Mouse (Mus musculus) embryonic facial prominence, embryonic 15.5 days (tissue): ENCODE data around the gene Dntt. TPM values are rescaled to one million over a fixed set of nuclear protein-coding genes. Genes with fewer than 3 reads are reported as not detected.

Source experiments
- ATAC-seq: fragments of 200-750 bp; cut with Nextera tagmentation; 2 replicates; pipeline ENCODE4 v1.8.0; 2017; ENCODE audit warnings: low read depth, moderate TSS enrichment; ENCODE audit not compliant: insufficient number of reproducible peaks, low FRiP score, low TSS enrichment
- H3K27ac ChIP-seq: fragments of 300-500 bp; sonication (generic); replicated peaks from 2 replicates; pipeline ENCODE4 v1.5.1; 2015; ENCODE audit warnings: mild to moderate bottlenecking, inconsistent platforms
- H3K27me3 ChIP-seq: fragments of 300-500 bp; sonication (generic); 2 replicates; pipeline ENCODE4 v1.6.1; 2015; ENCODE audit warnings: inconsistent platforms
- H3K36me3 ChIP-seq: fragments of 300-500 bp; sonication (generic); 2 replicates; pipeline ENCODE4 v1.6.1; 2015; ENCODE audit warnings: mild to moderate bottlenecking, inconsistent platforms
- H3K4me1 ChIP-seq: fragments of 300-500 bp; sonication (generic); 2 replicates; pipeline ENCODE4 v1.6.1; 2015; ENCODE audit warnings: inconsistent platforms
- H3K4me2 ChIP-seq: fragments of 300-500 bp; sonication (generic); replicated peaks from 2 replicates; pipeline ENCODE4 v1.6.1; 2015; ENCODE audit warnings: mild to moderate bottlenecking, inconsistent platforms
- H3K4me3 ChIP-seq: fragments of 300-500 bp; sonication (generic); replicated peaks from 2 replicates; pipeline ENCODE4 v1.5.1; 2015; ENCODE audit warnings: mild to moderate bottlenecking, inconsistent platforms
- H3K9ac ChIP-seq: fragments of 300-500 bp; sonication (generic); 2 replicates; pipeline ENCODE4 v1.6.1; 2015; ENCODE audit warnings: inconsistent platforms
- H3K9me3 ChIP-seq: fragments of 300-500 bp; sonication (generic); replicated peaks from 2 replicates; pipeline ENCODE4 v1.6.1; 2016; ENCODE audit warnings: inconsistent platforms
- WGBS: fragments of 180-500 bp; shearing (Covaris S2); methylation state at CpG from one replicate; pipeline ENCODE4 v1.1.7; 2015; 5-methylcytosine and 5-hydroxymethylcytosine counted together
- polyA plus RNA-seq: library from polyadenylated mRNA; unstranded; fragments of >200 nt; fragmentation: Nextera tagmentation; extraction: Ambion mirVana; gene quantifications from 2 replicates; pipeline ENCODE4 v1.2.1, GENCODE M21; 2015

The Dntt gene
- polyA plus RNA-seq, 1 experiment from 2014 or later: 0.07 TPM

DNA sequence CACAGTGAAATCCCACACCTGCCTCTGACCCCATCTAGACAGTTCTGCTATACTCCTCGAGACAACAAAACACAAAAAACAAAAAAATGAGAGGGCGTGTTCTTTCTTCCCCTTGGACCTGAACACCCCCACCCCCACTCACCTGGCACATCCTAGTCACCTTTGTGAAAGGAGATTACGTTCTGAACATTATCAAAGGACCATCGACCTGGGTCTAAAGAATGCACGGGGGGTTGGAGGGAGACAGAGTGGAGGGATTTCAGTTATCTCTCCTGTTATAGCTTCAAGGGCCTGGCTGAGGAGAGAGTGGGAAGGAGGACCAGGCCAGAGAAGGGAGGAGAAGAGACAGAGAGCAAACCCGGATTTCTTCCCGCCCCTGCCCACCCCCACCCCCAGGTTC is 34.2 kb upstream of the Dntt start:
- Histone ChIP-seq H3K4me1 (0 out of 2 replicates have a peak, but pooled peaks cover 7% of the 10 kb centered on the region), H3K27ac (no peak overlapping the region), H3K27me3 (no peaks in the 10 kb centered on the region), H3K9me3 (no peaks in the 10 kb centered on the region), H3K36me3 (no peaks in the 10 kb centered on the region), H3K9ac (no peak overlapping the region), H3K4me3 (no peak overlapping the region), H3K4me2 (no peak overlapping the region)
- ATAC-seq: no peak
- 66% methylated on average over 7 of the region's 7 CpGs for WGBS

DNA sequence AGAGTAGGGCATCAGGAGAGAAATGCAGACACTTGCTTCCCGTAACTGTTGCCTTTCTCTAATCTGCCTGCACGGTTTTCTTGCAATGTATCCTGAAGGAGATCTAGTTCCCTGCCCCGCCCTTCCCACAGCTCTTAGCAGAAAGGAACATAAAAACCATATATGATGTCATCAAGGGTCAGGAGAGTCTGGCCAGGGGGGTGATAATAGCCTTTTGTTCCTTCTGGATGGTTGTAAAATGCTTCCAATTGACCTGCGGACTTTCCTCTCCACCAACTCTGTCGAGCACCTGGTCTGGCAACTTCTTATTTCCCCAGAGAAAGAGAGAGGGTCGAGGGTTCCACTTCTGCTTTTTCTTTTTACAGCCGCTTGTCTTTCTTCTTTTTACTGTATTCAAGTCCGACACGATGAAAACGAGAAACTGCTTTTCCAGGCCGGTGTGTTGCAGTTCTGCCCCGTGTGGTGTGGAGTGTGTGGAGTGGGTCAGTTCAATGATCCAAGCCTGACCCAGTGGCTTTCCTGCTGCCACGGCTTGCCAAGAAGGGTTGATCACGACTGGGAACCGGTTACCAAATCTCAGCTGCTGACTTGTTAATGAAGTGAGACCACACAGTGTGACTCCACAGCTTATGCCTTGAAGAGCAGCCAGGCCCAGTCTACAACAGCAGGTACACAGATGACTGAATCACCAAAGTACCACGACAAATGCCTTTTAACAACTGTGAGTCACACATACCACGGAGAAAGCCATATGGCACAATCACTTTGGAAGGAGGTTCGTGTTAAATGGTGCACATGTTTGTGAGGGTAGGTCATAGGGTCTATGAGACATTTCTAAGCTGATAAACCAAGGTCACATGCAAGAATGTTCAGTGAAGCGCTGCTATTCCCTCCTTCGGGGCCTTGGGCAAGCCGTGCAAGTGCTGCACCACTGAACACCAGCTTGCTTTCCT is 33.4 kb upstream of the Dntt start:
- no peak overlapping the region for H3K27ac ChIP-seq

DNA sequence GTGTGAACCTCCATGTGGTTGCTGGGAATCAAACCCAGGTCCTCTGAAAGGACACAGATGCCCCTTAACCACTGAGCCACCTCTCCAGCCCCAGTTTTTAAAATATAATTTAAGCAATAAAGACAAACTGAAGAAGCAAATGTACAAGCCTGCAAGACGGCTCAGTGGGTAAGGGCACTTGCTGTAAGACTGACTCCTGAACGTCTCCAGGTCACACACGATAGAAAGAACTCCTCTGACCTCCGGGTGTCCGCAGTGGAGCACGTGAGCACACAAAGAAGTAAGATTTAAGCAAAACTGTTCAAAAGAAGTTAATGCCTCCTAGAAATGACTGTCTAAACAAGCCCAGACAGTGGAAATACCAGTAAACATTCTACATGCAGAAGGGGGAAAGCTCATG is 32.4 kb upstream of the Dntt start:
- Histone ChIP-seq H3K27ac (no peak overlapping the region), H3K9ac (no peak overlapping the region), H3K4me1 (0 out of 2 replicates have a peak, but pooled peaks cover 7% of the 10 kb centered on the region), H3K27me3 (no peaks in the 10 kb centered on the region), H3K4me3 (no peak overlapping the region), H3K4me2 (no peak overlapping the region), H3K9me3 (no peaks in the 10 kb centered on the region), H3K36me3 (no peaks in the 10 kb centered on the region)
- no peak for ATAC-seq
- WGBS: 80% methylated on average over 6 of the region's 6 CpGs

More for the DNA sequence above, 33.4 kb upstream of the Dntt start:
- Histone ChIP-seq H3K4me1 (0 out of 2 replicates have a peak, but pooled peaks cover 7% of the 10 kb centered on the region), H3K4me2 (no peak overlapping the region), H3K36me3 (no peaks in the 10 kb centered on the region), H3K9me3 (no peaks in the 10 kb centered on the region), H3K9ac (no peak overlapping the region), H3K27me3 (no peaks in the 10 kb centered on the region), H3K4me3 (no peak overlapping the region)
- no peak for ATAC-seq
- WGBS: 55% methylated on average over 21 of the region's 21 CpGs

DNA sequence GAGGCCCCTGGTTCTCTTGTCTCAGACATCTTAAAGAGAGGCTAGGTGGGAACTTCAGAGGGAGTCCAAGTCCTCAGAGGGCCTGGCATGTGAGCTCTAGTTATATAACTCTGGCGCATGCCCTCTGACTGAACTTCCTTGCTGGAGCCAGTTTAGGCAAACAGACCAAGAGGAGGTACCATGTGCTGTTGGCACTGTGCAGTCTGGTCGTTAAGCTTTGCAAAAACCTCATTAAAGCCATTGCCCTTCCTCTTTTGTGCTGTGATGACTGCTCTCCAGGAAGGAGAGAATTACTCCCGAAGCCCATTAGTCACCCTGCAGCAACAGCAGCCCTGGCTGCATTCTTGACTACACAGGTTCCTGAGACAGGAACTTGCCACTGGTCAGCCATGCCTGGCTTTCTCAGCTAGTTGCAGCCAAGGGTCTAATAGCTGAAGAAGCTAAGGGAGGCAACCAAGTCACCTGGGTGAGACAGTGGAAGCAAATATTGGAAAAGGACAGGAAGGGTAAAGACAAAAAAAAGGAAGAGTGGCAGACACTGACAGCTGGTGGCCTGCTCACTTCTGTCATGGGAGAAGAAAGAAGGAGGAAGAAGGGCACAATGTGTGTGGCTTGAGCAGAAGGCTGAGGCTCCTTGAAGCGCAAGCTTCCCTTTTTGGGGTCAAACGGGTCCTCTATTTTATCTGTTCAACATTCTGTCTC is 30.5 kb upstream of the Dntt start:
- Histone ChIP-seq H3K9ac (no peak overlapping the region), H3K27ac (no peak overlapping the region), H3K27me3 (no peaks in the 10 kb centered on the region), H3K36me3 (no peaks in the 10 kb centered on the region), H3K4me2 (no peak overlapping the region), H3K4me3 (no peak overlapping the region), H3K9me3 (no peaks in the 10 kb centered on the region), H3K4me1 (0 out of 2 replicates have a peak, but pooled peaks cover 7% of the 10 kb centered on the region)
- 65% methylated on average over 5 of the region's 5 CpGs for WGBS
- no peak for ATAC-seq

DNA sequence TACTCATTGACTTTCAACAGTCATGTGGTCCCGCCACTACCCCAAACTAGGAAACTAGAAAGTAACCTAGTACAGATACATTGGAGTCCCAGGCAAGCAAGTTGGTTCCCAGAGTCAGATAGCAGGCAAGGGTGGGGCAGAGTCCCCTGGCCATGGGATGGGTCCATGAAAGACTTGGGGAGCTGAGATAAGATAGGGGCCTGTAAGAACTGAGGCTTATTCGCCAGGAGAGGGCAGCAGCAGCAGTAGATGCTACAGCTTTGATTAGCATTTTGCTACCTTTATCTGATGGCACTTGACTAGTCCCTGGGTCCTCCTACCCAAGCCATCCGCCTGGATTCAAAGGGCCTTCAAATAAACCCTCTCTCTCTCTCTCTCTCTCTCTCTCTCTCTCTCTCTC is 29.5 kb upstream of the Dntt start:
- H3K27me3 ChIP-seq: no peaks in the 10 kb centered on the region
- H3K4me3 ChIP-seq: no peak overlapping the region
- no peak for ATAC-seq
- H3K36me3 ChIP-seq: no peaks in the 10 kb centered on the region
- 65% methylated on average over 3 of the region's 3 CpGs for WGBS
- H3K9ac ChIP-seq: no peak overlapping the region
- no peaks in the 10 kb centered on the region for H3K4me1 ChIP-seq
- H3K27ac ChIP-seq: no peak overlapping the region
- H3K4me2 ChIP-seq: no peak overlapping the region
- no peaks in the 10 kb centered on the region for H3K9me3 ChIP-seq

DNA sequence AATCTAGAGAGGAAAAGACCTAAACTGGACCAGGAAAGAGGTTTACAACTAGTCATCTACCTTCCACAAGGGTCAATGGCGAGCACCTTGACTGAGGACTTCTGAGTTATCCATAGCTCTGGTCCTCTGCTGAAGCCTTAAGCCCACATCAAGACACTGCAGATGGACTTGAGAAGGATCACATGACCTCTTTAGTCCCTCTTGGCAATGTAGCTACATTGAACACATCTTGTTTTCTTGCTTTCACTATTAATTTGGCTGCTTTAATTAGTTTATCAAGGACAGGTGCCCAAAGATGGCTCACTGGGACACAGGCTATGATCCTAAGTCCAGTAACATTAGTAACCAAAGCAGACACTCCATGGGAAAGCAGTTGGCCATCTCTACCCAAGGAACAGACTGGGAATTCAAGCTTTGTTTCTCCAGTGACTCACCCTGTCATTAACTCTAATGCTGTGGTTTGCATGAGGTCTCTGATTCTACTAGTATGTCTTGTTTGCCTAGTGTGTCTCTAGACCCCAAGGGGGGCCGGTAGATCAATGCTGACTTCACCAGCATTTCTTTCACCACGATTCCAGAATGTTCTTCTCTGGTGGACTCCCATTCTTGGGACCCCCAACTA is 25.3 kb upstream of the Dntt start:
- 88% methylated on average over 3 of the region's 3 CpGs for WGBS
- H3K36me3 ChIP-seq: no peaks in the 10 kb centered on the region

DNA sequence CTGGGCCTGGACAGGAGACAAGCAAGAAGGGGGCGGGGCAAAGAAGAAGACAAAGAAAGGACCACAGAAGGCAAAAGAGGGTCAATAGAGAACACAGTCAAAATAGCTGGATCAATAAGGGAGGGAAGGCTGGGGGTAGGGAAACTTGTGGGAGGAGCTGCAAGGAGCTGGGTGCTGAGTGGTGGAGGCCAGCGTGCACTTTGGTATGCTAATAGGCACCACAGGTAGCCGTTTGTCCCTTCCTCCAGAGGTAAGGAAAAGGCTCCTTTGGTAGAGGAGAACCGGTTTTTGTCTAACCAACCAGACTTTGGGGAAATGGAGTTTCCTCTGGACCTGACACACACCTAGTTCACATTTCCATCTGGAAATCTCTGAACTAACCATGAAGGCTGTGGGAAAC is 22.5 kb upstream of the Dntt start:
- H3K9me3 ChIP-seq: no peaks in the 10 kb centered on the region
- no peaks in the 10 kb centered on the region; the same call in 1 of the 2 replicates for H3K4me1 ChIP-seq
- H3K9ac ChIP-seq: no peak overlapping the region
- H3K27me3 ChIP-seq: no peaks in the 10 kb centered on the region
- no peak overlapping the region for H3K27ac ChIP-seq
- no peak for ATAC-seq
- 17% methylated on average over 4 of the region's 4 CpGs for WGBS
- no peak overlapping the region for H3K4me2 ChIP-seq
- H3K36me3 ChIP-seq: no peaks in the 10 kb centered on the region
- H3K4me3 ChIP-seq: no peak overlapping the region

More for the DNA sequence above, 25.3 kb upstream of the Dntt start:
- ATAC-seq: no peak
- Histone ChIP-seq H3K4me2 (no peak overlapping the region), H3K27me3 (no peaks in the 10 kb centered on the region), H3K27ac (no peak overlapping the region), H3K9ac (no peak overlapping the region), H3K4me3 (no peak overlapping the region), H3K9me3 (no peaks in the 10 kb centered on the region), H3K4me1 (no peaks in the 10 kb centered on the region)

DNA sequence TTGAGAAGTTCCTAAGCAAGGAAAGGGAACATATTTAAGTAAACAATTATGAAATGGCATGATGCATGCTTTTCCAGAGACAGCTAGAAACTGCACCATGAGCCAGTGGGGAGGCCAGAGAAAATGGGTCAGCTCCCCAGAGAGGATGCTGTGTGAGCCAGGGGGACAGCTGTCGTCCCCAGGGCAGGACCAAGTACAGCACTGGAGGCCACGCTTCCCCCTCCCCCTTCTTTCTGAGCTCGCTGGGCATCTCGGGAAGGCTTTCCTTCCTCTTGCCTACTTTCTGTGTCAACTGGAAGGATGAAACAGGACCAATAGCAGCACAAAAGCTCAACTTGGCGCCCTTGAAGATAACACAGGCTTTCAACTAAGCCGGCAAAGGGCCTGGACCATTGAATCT is 21.7 kb upstream of the Dntt start:
- WGBS: 35% methylated on average over 6 of the region's 6 CpGs
- ATAC-seq: no peak
- H3K36me3 ChIP-seq: no peaks in the 10 kb centered on the region
- no peak overlapping the region for H3K9ac ChIP-seq
- peaks cover 6% of the 10 kb centered on the region for H3K4me1 ChIP-seq
- H3K4me3 ChIP-seq: no peak overlapping the region
- no peak overlapping the region for H3K27ac ChIP-seq
- no peaks in the 10 kb centered on the region for H3K9me3 ChIP-seq
- H3K4me2 ChIP-seq: no peak overlapping the region
- H3K27me3 ChIP-seq: no peaks in the 10 kb centered on the region

DNA sequence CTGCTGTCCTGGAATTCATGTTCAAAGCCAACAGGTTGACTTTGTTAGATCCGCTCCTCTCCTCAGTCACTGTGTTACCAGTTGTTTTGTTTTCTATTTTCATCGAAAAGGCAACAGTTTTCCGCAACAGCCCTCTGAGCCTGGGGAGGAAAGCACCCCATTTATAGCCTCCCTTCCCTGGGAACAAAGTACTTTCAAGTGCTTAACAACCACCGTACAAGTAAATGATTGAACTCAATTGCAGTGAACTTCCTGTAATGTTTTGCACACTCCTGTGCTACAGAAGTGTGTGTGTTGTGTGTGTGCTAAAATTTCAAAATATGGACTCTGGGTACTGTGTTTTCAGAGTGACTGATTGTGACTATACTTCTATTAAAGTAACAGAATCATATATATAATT is 21.3 kb upstream of the Dntt start:
- Histone ChIP-seq H3K4me3 (no peak overlapping the region), H3K27ac (no peak overlapping the region), H3K9ac (no peak overlapping the region), H3K4me2 (no peak overlapping the region), H3K9me3 (no peaks in the 10 kb centered on the region), H3K27me3 (no peaks in the 10 kb centered on the region), H3K4me1 (peaks cover 9% of the 10 kb centered on the region), H3K36me3 (no peaks in the 10 kb centered on the region)
- ATAC-seq: no peak
- 77% methylated on average over 4 of the region's 4 CpGs for WGBS

DNA sequence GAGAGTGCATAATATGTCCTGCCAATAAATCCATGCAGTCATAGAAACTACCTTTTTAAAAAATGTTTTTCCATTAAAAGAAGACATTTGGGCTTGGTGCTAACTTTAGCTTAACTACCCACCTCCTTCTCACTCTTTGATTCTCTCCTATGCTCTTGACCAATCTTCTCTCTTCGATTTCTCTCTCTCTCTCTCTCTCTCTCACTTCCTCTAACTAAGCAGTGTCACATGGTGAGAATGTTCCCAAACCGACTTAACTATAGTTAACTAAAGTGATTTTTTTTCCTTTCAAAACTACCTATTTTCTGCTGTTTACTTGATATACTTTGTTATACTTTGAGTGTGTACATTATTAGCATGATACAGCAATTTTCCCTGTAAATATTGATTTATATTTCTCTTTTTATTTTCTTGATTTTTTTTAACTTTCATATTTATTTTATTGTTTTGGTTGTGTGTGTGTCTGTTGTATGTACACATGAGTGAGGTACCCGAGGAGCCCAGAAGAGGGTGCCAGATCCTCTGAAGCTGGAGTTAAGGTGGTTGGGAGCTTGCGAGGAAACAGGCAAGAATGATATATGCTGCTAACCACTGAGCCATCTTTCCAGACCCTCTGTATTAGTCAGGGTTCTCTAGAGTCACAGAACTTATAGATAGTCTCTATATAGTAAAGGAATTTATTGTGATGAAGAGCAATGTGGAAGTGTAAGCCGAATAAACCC is 20.2 kb upstream of the Dntt start:
- WGBS: 91% methylated on average over 5 of the region's 5 CpGs
- H3K4me3 ChIP-seq: no peak overlapping the region
- no peaks in the 10 kb centered on the region for H3K27me3 ChIP-seq
- H3K4me2 ChIP-seq: no peak overlapping the region
- H3K4me1 ChIP-seq: peaks cover 14% of the 10 kb centered on the region
- H3K36me3 ChIP-seq: no peaks in the 10 kb centered on the region
- H3K9me3 ChIP-seq: no peaks in the 10 kb centered on the region
- H3K27ac ChIP-seq: no peak overlapping the region
- H3K9ac ChIP-seq: no peak overlapping the region
- no peak for ATAC-seq

DNA sequence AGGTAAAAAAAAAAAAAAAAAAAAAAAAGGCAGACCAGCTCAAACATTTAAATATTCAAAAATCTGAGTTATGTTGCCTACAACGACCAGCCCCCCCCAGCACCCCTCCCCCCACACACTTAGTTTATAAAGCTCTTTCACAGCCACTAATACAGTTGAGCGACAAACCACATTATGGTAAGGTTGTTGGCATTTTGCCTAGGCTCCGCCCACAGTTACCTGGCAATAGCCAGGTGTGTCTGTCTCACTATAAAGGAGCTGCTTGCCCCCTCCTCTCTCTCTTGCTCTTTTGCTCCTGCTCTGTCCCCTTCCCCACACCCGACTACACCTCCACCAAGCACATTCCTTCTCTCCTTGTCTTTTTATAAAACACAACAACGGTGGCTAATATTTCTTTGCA is 17.4 kb upstream of the Dntt start:
- Histone ChIP-seq H3K27me3 (no peaks in the 10 kb centered on the region), H3K4me3 (no peak overlapping the region), H3K4me2 (no peak overlapping the region), H3K4me1 (peaks cover 20% of the 10 kb centered on the region), H3K36me3 (no peaks in the 10 kb centered on the region), H3K27ac (no peak overlapping the region), H3K9ac (no peak overlapping the region), H3K9me3 (no peaks in the 10 kb centered on the region)
- no peak for ATAC-seq
- WGBS: 24% methylated on average over 5 of the region's 5 CpGs
